Mouse (Mus musculus): ENCODE measurements around the gene Prrx2.

DNA sequence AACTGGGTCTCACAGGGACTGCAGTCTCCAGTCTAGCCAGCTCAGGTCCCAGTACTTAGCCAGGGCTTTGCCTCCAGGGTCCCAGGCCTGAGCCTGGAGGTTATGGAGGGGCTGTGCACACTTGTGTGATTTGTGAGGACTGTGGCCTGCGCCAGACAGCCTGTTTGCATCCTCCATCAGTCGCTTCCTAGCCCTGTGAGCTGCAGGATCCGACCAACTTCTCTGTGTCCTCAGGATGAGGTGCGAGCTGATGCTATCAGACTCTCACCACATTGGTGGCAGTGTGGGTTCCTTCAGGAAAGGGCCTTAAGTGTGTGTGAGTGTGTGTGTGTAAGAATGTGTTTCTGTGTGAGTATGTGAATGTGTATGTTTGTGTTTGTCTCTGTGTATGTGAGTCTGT, 47.3 kb upstream of the Prrx2 start:
- TF ChIP-seq CTCF (IDR thresholded peaks at IDR 0.05) (no peak), EP300 (IDR thresholded peaks at IDR 0.05) (no peak)

Data from lung, postnatal 0 days (tissue).